Mouse (Mus musculus): Measurements from ENCODE around the gene Smg6. TPM values are rescaled to one million over a fixed set of nuclear protein-coding genes. Genes with fewer than 3 reads are reported as not detected.

Smg6 gene
- polyA plus RNA-seq, 1 experiment from 2014 or later = 18.5 TPM

DNA sequence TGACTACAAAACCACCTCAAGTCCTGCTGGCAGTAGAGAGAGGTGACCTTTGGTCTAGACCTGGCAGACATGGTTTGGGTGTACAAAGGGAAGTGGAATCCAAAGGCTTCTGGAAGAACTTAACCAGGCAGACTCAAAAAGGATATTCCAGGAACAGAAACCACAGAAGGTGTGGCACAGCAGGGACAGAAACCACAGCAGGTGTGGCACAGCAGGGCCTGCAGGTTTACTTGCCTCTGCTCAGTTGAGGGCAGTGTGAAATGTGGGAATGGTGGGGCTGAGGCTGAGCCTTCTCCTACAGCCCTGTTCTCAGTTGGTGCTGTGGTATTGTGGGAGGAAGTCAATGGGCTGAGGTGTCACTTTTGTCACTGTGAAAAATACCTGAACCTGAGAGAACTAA, 29.3 kb downstream of the Smg6 start:
- no peak for ATAC-seq (ENCODE audit: insufficient number of reproducible peaks, low FRiP score, low TSS enrichment, low read depth)
- no peak for DNase-seq (ENCODE audit: low spot score)
- no peak overlapping the region for H3K4me2 ChIP-seq (ENCODE audit: low read depth, severe bottlenecking)
- no peaks in the 10 kb centered on the region for H3K4me1 ChIP-seq (ENCODE audit: control insufficient read depth, insufficient read depth, low read length)
- no peaks in the 10 kb centered on the region; the same call in 1 of the 2 replicates for H3K36me3 ChIP-seq (ENCODE audit: control insufficient read depth, insufficient read depth, low read length)
- no peak overlapping the region for H3K9ac ChIP-seq (ENCODE audit: low read length)
- no peak overlapping the region for H3K4me3 ChIP-seq (ENCODE audit: low read depth, low read length)
- no peaks in the 10 kb centered on the region for H3K9me3 ChIP-seq (ENCODE audit: control insufficient read depth, low read length)
- H3K27me3 ChIP-seq (ENCODE audit: control insufficient read depth, insufficient read depth, low read length) = no peaks in the 10 kb centered on the region
- H3K27ac ChIP-seq (replicated peaks; ENCODE audit: low read depth, low read length) = no peak overlapping the region

DNA sequence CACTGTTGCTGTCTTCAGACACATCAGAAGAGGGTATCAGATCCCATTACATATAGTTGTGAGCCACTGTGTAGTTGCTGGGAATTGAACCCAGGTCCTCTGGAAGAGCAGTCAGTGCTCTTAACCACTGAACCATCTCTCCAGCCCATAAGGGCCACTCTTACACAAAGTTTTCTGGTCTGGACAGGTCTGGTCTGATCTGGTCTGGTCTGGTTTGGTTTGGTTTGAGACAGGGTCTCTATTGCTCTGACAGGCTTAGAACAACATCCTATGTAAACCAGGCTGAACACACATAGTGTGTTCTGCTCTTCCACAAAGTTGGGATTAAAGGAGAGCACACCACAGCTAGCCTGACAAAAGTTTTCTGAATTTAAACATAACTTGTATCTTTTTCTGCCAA, 30.4 kb downstream of the Smg6 start:
- no peaks in the 10 kb centered on the region; the same call in 1 of the 2 replicates for H3K36me3 ChIP-seq (ENCODE audit: control insufficient read depth, insufficient read depth, low read length)
- H3K27ac ChIP-seq (replicated peaks; ENCODE audit: low read depth, low read length) = no peak overlapping the region
- H3K4me1 ChIP-seq (ENCODE audit: control insufficient read depth, insufficient read depth, low read length) = no peaks in the 10 kb centered on the region
- DNase-seq (ENCODE audit: low spot score) = no peak
- no peaks in the 10 kb centered on the region for H3K27me3 ChIP-seq (ENCODE audit: control insufficient read depth, insufficient read depth, low read length)
- no peak overlapping the region for H3K4me2 ChIP-seq (ENCODE audit: low read depth, severe bottlenecking)
- H3K9ac ChIP-seq (ENCODE audit: low read length) = no peak overlapping the region
- H3K4me3 ChIP-seq (ENCODE audit: low read depth, low read length) = no peak overlapping the region
- H3K9me3 ChIP-seq (ENCODE audit: control insufficient read depth, low read length) = no peaks in the 10 kb centered on the region
- no peak for ATAC-seq (ENCODE audit: insufficient number of reproducible peaks, low FRiP score, low TSS enrichment, low read depth)

DNA sequence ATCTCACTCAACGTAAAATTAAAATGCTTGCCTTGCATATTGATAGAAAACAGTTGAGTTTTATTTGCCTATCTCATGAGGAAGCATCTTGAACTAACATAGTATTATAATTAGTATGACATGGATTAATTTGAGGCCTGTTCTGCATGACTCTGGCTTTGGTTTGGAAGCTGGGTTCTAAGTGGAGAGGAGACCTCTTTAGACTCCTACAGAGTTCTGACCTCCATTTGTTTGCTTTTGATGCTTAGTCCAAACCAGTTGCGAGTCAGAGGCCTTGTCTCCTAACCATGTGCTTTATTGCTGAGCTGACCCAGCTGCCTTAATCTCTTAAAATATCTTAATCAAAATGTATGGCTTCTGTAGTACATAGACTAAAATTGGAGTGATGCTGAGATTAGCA, 32.0 kb downstream of the Smg6 start:
- Histone ChIP-seq H3K4me3 (ENCODE audit: low read depth, low read length) (no peak overlapping the region), H3K27me3 (ENCODE audit: control insufficient read depth, insufficient read depth, low read length) (no peaks in the 10 kb centered on the region), H3K4me1 (ENCODE audit: control insufficient read depth, insufficient read depth, low read length) (no peaks in the 10 kb centered on the region), H3K4me2 (ENCODE audit: low read depth, severe bottlenecking) (no peak overlapping the region), H3K9ac (ENCODE audit: low read length) (no peak overlapping the region), H3K36me3 (ENCODE audit: control insufficient read depth, insufficient read depth, low read length) (no peaks in the 10 kb centered on the region), H3K9me3 (ENCODE audit: control insufficient read depth, low read length) (no peaks in the 10 kb centered on the region), H3K27ac (replicated peaks; ENCODE audit: low read depth, low read length) (no peak overlapping the region)
- no peak for ATAC-seq (ENCODE audit: insufficient number of reproducible peaks, low FRiP score, low TSS enrichment, low read depth)
- DNase-seq (ENCODE audit: low spot score) = no peak
- 97% methylated on average over 2 of the region's 2 CpGs for WGBS

DNA sequence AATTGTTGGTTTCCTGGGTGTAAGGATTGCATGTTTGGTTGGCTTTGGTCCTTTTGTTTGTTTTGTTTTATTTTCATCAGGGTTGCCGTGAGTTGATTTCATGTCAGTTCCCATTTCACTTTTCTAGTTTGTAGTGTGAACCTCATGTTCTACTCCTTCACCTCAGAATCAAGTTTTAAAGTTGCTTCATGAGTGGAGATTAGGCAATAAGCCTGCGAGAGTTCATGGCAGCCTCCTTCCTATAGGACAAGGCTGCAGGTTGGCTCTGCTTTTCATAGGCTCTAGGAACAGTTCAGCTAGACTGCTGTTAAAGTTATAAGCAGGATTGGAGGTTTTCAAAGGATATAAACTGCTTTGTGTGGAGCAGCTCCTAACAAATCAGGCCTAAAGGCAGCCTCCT, 33.9 kb downstream of the Smg6 start:
- H3K4me3 ChIP-seq (ENCODE audit: low read depth, low read length) = no peak overlapping the region
- DNase-seq (ENCODE audit: low spot score) (no peak), ATAC-seq (ENCODE audit: insufficient number of reproducible peaks, low FRiP score, low TSS enrichment, low read depth) (no peak)
- H3K4me1 ChIP-seq (ENCODE audit: control insufficient read depth, insufficient read depth, low read length) = no peaks in the 10 kb centered on the region
- no peaks in the 10 kb centered on the region for H3K36me3 ChIP-seq (ENCODE audit: control insufficient read depth, insufficient read depth, low read length)
- H3K27me3 ChIP-seq (ENCODE audit: control insufficient read depth, insufficient read depth, low read length) = no peaks in the 10 kb centered on the region
- H3K9ac ChIP-seq (ENCODE audit: low read length) = no peak overlapping the region
- WGBS = 87% methylated on average over 2 of the region's 2 CpGs
- H3K9me3 ChIP-seq (ENCODE audit: control insufficient read depth, low read length) = no peaks in the 10 kb centered on the region
- no peak overlapping the region for H3K27ac ChIP-seq (replicated peaks; ENCODE audit: low read depth, low read length)
- H3K4me2 ChIP-seq (ENCODE audit: low read depth, severe bottlenecking) = no peak overlapping the region

DNA sequence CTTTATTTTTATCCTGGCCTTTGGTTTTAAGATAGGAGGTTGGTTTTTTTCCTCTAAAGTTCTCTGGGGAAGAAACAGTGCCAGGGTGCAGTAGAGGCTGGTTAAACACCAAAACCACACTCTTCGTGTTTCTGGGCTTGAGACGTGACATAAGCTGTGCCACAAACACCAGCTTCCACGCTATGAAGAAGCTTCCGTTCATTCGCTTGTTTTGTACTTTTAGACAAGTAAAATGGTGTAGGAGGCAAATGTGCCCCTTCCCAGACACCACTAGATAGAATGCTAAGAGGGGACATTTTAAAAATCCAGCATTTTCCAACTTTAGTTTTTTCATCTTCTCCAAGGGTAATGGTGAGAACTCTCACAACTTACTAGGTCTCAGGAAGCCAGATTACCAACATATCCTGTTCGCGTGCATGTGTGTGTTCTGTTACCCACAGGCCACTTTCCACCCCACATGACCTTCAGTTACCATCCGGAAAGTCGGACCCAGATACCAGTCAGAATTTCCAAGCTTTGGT, 34.5 kb downstream of the Smg6 start:
- WGBS = 96% methylated on average over 9 of the region's 9 CpGs
- Histone ChIP-seq H3K4me3 (ENCODE audit: low read depth, low read length) (no peak overlapping the region), H3K27ac (replicated peaks; ENCODE audit: low read depth, low read length) (no peak overlapping the region), H3K9ac (ENCODE audit: low read length) (no peak overlapping the region), H3K9me3 (ENCODE audit: control insufficient read depth, low read length) (no peaks in the 10 kb centered on the region), H3K4me2 (ENCODE audit: low read depth, severe bottlenecking) (no peak overlapping the region), H3K36me3 (ENCODE audit: control insufficient read depth, insufficient read depth, low read length) (no peaks in the 10 kb centered on the region), H3K27me3 (ENCODE audit: control insufficient read depth, insufficient read depth, low read length) (no peaks in the 10 kb centered on the region), H3K4me1 (ENCODE audit: control insufficient read depth, insufficient read depth, low read length) (no peaks in the 10 kb centered on the region)
- DNase-seq (ENCODE audit: low spot score) = no peak
- ATAC-seq (ENCODE audit: insufficient number of reproducible peaks, low FRiP score, low TSS enrichment, low read depth) = no peak

DNA sequence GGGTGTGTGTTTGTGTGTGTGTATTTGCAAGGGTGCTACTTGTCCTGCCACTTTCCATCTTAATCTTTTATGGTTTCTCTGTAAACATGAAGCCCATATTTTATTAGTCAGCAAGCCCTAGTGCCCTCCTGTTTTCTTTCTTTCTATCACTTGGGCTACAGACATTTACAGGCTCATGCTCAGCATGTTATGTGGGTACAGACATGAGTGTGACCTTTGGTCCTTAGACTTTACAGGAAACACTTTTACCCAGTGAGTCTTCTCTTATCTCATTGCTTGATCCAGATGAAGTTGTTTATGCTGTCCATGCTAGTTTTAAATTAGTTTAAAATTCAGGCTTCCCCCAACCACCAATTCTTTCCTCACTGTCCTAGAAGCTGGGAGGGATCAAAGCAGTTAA, 36.3 kb downstream of the Smg6 start:
- no peak overlapping the region for H3K9ac ChIP-seq (ENCODE audit: low read length)
- H3K4me3 ChIP-seq (ENCODE audit: low read depth, low read length) = no peak overlapping the region
- H3K9me3 ChIP-seq (ENCODE audit: control insufficient read depth, low read length) = no peaks in the 10 kb centered on the region
- no peak for ATAC-seq (ENCODE audit: insufficient number of reproducible peaks, low FRiP score, low TSS enrichment, low read depth)
- no peaks in the 10 kb centered on the region for H3K27me3 ChIP-seq (ENCODE audit: control insufficient read depth, insufficient read depth, low read length)
- H3K4me1 ChIP-seq (ENCODE audit: control insufficient read depth, insufficient read depth, low read length) = no peaks in the 10 kb centered on the region
- H3K36me3 ChIP-seq (ENCODE audit: control insufficient read depth, insufficient read depth, low read length) = no peaks in the 10 kb centered on the region
- no peak overlapping the region for H3K4me2 ChIP-seq (ENCODE audit: low read depth, severe bottlenecking)
- H3K27ac ChIP-seq (replicated peaks; ENCODE audit: low read depth, low read length) = no peak overlapping the region
- DNase-seq (ENCODE audit: low spot score) = no peak

DNA sequence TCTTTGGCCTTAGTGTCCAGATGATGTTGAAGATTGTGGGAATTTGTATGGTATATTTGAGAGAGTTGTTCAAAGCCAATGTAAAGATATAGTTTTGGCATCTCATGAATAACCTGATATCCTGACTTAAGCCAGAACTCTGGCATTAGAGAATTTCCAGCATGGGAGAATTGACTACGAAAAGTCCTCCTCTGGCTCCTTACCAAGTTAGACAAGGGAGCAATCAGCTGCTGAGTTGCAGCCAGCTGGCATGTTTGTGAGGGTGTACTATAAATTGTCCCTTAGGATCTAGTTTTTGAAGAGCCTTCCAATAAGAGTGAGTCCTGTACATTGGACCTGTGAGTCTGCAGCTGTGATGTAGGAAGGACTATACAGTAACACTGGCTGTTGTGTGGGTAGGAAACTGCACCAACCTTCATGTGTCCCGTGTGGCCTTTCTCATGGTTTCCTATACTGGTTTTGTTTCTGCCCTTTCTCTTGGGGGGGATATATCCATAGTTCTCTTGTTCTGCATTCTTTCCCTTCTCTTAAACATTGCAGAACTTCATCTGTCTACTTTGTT, 37.3 kb downstream of the Smg6 start:
- no peak overlapping the region for H3K4me3 ChIP-seq (ENCODE audit: low read depth, low read length)
- no peak overlapping the region for H3K9ac ChIP-seq (ENCODE audit: low read length)
- no peaks in the 10 kb centered on the region for H3K27me3 ChIP-seq (ENCODE audit: control insufficient read depth, insufficient read depth, low read length)
- H3K36me3 ChIP-seq (ENCODE audit: control insufficient read depth, insufficient read depth, low read length) = no peaks in the 10 kb centered on the region
- no peaks in the 10 kb centered on the region for H3K9me3 ChIP-seq (ENCODE audit: control insufficient read depth, low read length)
- ATAC-seq (ENCODE audit: insufficient number of reproducible peaks, low FRiP score, low TSS enrichment, low read depth) (no peak), DNase-seq (ENCODE audit: low spot score) (no peak)
- no peaks in the 10 kb centered on the region for H3K4me1 ChIP-seq (ENCODE audit: control insufficient read depth, insufficient read depth, low read length)
- H3K27ac ChIP-seq (replicated peaks; ENCODE audit: low read depth, low read length) = no peak overlapping the region
- H3K4me2 ChIP-seq (ENCODE audit: low read depth, severe bottlenecking) = no peak overlapping the region
- WGBS = 94% methylated on average over 2 of the region's 2 CpGs

DNA sequence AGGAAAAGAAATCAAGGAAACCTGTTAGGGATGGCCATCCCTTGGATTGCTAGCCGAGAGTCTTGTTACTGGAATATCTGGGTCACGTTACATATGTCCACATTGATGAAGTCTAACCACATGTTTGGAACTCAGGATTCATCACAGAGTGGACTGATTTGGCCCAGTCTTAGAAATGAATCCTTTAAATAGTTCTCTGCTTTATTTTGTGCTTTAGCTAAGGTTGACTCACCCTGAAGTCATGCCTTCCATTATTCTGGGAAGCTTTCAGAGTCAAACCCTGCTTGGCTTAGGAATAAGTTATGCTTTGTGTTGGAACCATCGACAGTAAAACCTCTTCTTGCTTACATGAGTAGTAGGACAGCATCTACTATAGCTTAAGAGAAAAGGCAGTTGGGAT, 39.9 kb downstream of the Smg6 start:
- Histone ChIP-seq H3K9me3 (ENCODE audit: control insufficient read depth, low read length) (no peaks in the 10 kb centered on the region), H3K4me2 (ENCODE audit: low read depth, severe bottlenecking) (no peak overlapping the region), H3K4me3 (ENCODE audit: low read depth, low read length) (no peak overlapping the region), H3K9ac (ENCODE audit: low read length) (no peak overlapping the region), H3K4me1 (ENCODE audit: control insufficient read depth, insufficient read depth, low read length) (no peaks in the 10 kb centered on the region), H3K27me3 (ENCODE audit: control insufficient read depth, insufficient read depth, low read length) (no peaks in the 10 kb centered on the region), H3K36me3 (ENCODE audit: control insufficient read depth, insufficient read depth, low read length) (no peaks in the 10 kb centered on the region), H3K27ac (replicated peaks; ENCODE audit: low read depth, low read length) (no peak overlapping the region)
- 95% methylated on average over 3 of the region's 3 CpGs for WGBS
- no peak for ATAC-seq (ENCODE audit: insufficient number of reproducible peaks, low FRiP score, low TSS enrichment, low read depth)
- DNase-seq (ENCODE audit: low spot score) = no peak

Measured in limb, embryonic 11.5 days (tissue).